11 mouse cellular contexts compared by ENCODE assay signal in genomic region chr1:172585612-172586567, GRCm38 (mm10). TPM values are rescaled to one million over a fixed set of nuclear protein-coding genes. Genes with fewer than 3 reads are reported as not detected.
DNase-seq lines count a peak whose midpoint lies in the region; ATAC-seq lines count a peak whose summit lies in the region.
"Had no signal": no experiment of that assay in that cellular context is flagged by ENCODE, and none has a peak within 500 bp of the region (broad histone marks: within the 10 kb centered on the region; RNA-seq: fewer than 3 reads in every experiment).

No protein-coding gene starts in this region.

- H3K27ac ChIP-seq in forebrain, embryonic 13.5 days: peak overlapping the region; percentile 69
- H3K27ac ChIP-seq in midbrain, embryonic 10.5 days (replicated peaks): no peak overlapping the region
- H3K27ac ChIP-seq: lung, embryonic 15.5 days had no signal

- H3K4me2 ChIP-seq in forebrain, embryonic 13.5 days: peak overlapping the region; percentile 47
- H3K4me2 ChIP-seq: lung, embryonic 15.5 days had no signal

- peaks cover 17% of the 10 kb centered on the region for H3K4me1 ChIP-seq in forebrain, embryonic 13.5 days
- peaks cover 20% of the 10 kb centered on the region for H3K4me1 ChIP-seq in midbrain, embryonic 10.5 days

- H3K4me3 ChIP-seq in forebrain, embryonic 13.5 days: peak overlapping the region; percentile 7; the same call in 1 of the 2 replicates
- 0 out of 2 replicates have a peak overlapping the region, but pooled peaks have one; percentile 12 for H3K4me3 ChIP-seq in midbrain, embryonic 10.5 days
- H3K4me3 ChIP-seq: lung, embryonic 15.5 days; myocyte had no signal

- H3K9me3 ChIP-seq in forebrain, embryonic 13.5 days (replicated peaks): no peaks in the 10 kb centered on the region
- no peaks in the 10 kb centered on the region for H3K9me3 ChIP-seq in midbrain, embryonic 10.5 days (replicated peaks)
- H3K9me3 ChIP-seq: lung, embryonic 15.5 days had no signal

- H3K9ac ChIP-seq in forebrain, embryonic 13.5 days: peak overlapping the region; percentile 51
- H3K9ac ChIP-seq: lung, embryonic 15.5 days had no signal

- peak; percentile 85 for ATAC-seq in forebrain, embryonic 13.5 days
- ATAC-seq in activated CD4-positive, CD25-positive, alpha-beta regulatory T cell, adult 4 months: no peak

- DNase-seq in cerebellum, postnatal 14 days: peak; percentile 16 to 30
- DNase-seq in cerebellum, adult 9-11 months: no peak
- DNase-seq in Muller cell, postnatal 12 days (ENCODE audit: inconsistent ontology term): peak; percentile 27
- DNase-seq in midbrain, embryonic 10.5 days (ENCODE audit: low spot score): no peak
- DNase-seq in urinary bladder, postnatal 4 days (ENCODE audit: low spot score in 2 of 2): no peak
- DNase-seq in testis, postnatal 14 days (ENCODE audit: low spot score): no peak

- H3K27me3 ChIP-seq in forebrain, embryonic 13.5 days: peaks cover 45% of the 10 kb centered on the region
- H3K27me3 ChIP-seq in midbrain, embryonic 10.5 days (ENCODE audit: low read depth, poor library complexity, severe bottlenecking): peaks cover 43% of the 10 kb centered on the region

- 5% methylated on average over 26 of the region's 26 CpGs for WGBS in forebrain, embryonic 13.5 days
- 26% methylated on average over 26 of the region's 26 CpGs for WGBS in midbrain, embryonic 10.5 days

- no peaks in the 10 kb centered on the region for H3K36me3 ChIP-seq in forebrain, embryonic 13.5 days (ENCODE audit: poor library complexity, severe bottlenecking)
- H3K36me3 ChIP-seq in midbrain, embryonic 10.5 days: no peaks in the 10 kb centered on the region
- H3K36me3 ChIP-seq: lung, embryonic 15.5 days had no signal

RNA-seq across cellular contexts. Expression of gene Slamf8, which starts 4.5 kb away (rescaled TPM):
- not detected in 2 replicates for polyA plus RNA-seq in forebrain, embryonic 13.5 days (2015; fragmentation: Nextera tagmentation; extraction: Ambion mirVana)
- polyA plus RNA-seq in midbrain, embryonic 10.5 days (2016; fragmentation: Nextera tagmentation; extraction: Ambion mirVana): not detected in 2 replicates
- under 1 TPM in 1 of 2 experiments, not detected in 1; 0.29 TPM for polyA plus RNA-seq in activated CD4-positive, CD25-positive, alpha-beta regulatory T cell, adult 4 months (2017; shearing (Covaris generic))
- polyA plus RNA-seq: C2C12, myocyte had no signal

RNA-seq across cellular contexts. Expression of gene Fcrl6, which starts 16.5 kb away (rescaled TPM):
- not detected in 2 replicates for polyA plus RNA-seq in forebrain, embryonic 13.5 days (2015; fragmentation: Nextera tagmentation; extraction: Ambion mirVana)
- 0.22 and 0.42 TPM in 2 replicates for polyA plus RNA-seq in midbrain, embryonic 10.5 days (2016; fragmentation: Nextera tagmentation; extraction: Ambion mirVana)
- polyA plus RNA-seq in activated CD4-positive, CD25-positive, alpha-beta regulatory T cell, adult 4 months (2017; shearing (Covaris generic)): not detected
- polyA plus RNA-seq: C2C12; lung, embryonic 15.5 days; myocyte had no signal

RNA-seq across cellular contexts. Expression of gene Vsig8, which starts 30.2 kb away (rescaled TPM):
- polyA plus RNA-seq in forebrain, embryonic 13.5 days (2015; fragmentation: Nextera tagmentation; extraction: Ambion mirVana): 0.11 and 0.14 TPM in 2 replicates
- polyA plus RNA-seq in midbrain, embryonic 10.5 days (2016; fragmentation: Nextera tagmentation; extraction: Ambion mirVana): 0.17 TPM in 1 of 2 replicates, not detected in the other
- polyA plus RNA-seq in activated CD4-positive, CD25-positive, alpha-beta regulatory T cell, adult 4 months (2017; shearing (Covaris generic)): not detected
- polyA plus RNA-seq: C2C12, myocyte had no signal

RNA-seq across cellular contexts. Expression of gene Dusp23, which starts 46.9 kb away (rescaled TPM):
- polyA plus RNA-seq in forebrain, embryonic 13.5 days (2015; fragmentation: Nextera tagmentation; extraction: Ambion mirVana): 4.8 and 6.1 TPM in 2 replicates
- 9.1 and 9.5 TPM in 2 replicates for polyA plus RNA-seq in midbrain, embryonic 10.5 days (2016; fragmentation: Nextera tagmentation; extraction: Ambion mirVana)
- polyA plus RNA-seq in activated CD4-positive, CD25-positive, alpha-beta regulatory T cell, adult 4 months (2017; shearing (Covaris generic)): 1 to 10 TPM; 5.3 to 5.7 TPM

Comparison
In these comparisons a context has a peak if more than half of its experiments do, and no peak if none do; other contexts are left out.
1. DNase-seq: peak in cerebellum, postnatal 14 days (2 of 2) and Muller cell, postnatal 12 days (single experiment); none in cerebellum, adult 9-11 months (single experiment), midbrain, embryonic 10.5 days (single experiment), urinary bladder, postnatal 4 days (0 of 2) and testis, postnatal 14 days (single experiment).